Comparison of ENCODE assay signal across 6 mouse cellular contexts in the genomic region with DNA sequence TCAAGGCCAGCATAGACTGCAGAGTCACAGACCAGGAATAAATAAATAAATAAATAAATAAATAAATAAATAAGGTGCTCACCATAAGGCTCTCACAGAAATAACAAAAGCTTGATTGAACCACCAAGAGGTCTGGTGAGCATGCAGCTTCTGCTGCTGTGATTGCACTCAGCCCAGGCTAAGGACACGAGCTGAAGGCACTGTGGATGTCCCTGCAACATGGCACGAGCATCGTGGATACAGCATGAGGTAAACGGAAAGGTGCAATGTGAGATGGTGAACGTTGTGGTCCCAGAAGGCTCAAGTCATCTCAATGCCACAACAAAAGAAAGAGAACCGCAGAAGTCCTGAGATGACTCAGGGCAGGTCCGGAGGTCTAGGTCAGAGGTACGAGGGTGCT. TPM values are rescaled to one million over a fixed set of nuclear protein-coding genes. Genes with fewer than 3 reads are reported as not detected.
DNase-seq lines count a peak whose midpoint lies in the region; ATAC-seq and TF ChIP-seq lines count a peak whose summit lies in the region.
"Not testable (repeated sequence)": the region's sequence is repeated elsewhere in the genome, so short reads cannot be mapped to it uniquely, and the experiment has no call there.

No protein-coding gene starts in this region.

- H3K9me3 ChIP-seq in CH12.LX (replicated peaks; ENCODE audit: low read length); forebrain, embryonic 11.5 days (ENCODE audit: control insufficient read depth, low read length); hindbrain, postnatal 0 days (ENCODE audit: low read length); midbrain, embryonic 11.5 days (ENCODE audit: control insufficient read depth, low read length); neural tube, embryonic 11.5 days (ENCODE audit: control insufficient read depth, low read length): not testable (repeated sequence)

- dilution Hi-C loops in CH12.LX (cut with MboI; ENCODE audit: extremely low pct_ligation_motif_present, extremely low pct_unique_long_range_greater_than_20kb, low sequenced_read_pairs), result not testable (repeated sequence)

- DNase-seq in CH12.LX (ENCODE audit: extremely low read depth), result not testable (repeated sequence)
- DNase-seq in ES-CJ7 (ENCODE audit: low read depth, low spot score), result peak; percentile 8
- DNase-seq in forebrain, embryonic 11.5 days (ENCODE audit: low spot score), result peak; percentile 46
- DNase-seq in hindbrain, postnatal 0 days (ENCODE audit: low spot score), result peak; percentile 1
- peak; percentile 51 for DNase-seq in midbrain, embryonic 11.5 days (ENCODE audit: low spot score, missing footprints)
- peak; percentile 2 for DNase-seq in neural tube, embryonic 11.5 days (ENCODE audit: low spot score)

- not testable (repeated sequence) for H3K36me3 ChIP-seq in CH12.LX (replicated peaks in 1 of 2; ENCODE audit: control insufficient read depth in 1 of 2, insufficient read depth in 1 of 2, low read length in 1 of 2); forebrain, embryonic 11.5 days (ENCODE audit: control insufficient read depth, insufficient read depth, low read length); hindbrain, postnatal 0 days (ENCODE audit: insufficient read depth, low read length); midbrain, embryonic 11.5 days (ENCODE audit: control insufficient read depth, insufficient read depth, low read length); neural tube, embryonic 11.5 days (ENCODE audit: control insufficient read depth, insufficient read depth, low read length)

- not testable (repeated sequence) for H3K4me2 ChIP-seq in CH12.LX (ENCODE audit: insufficient read depth, low read depth, poor library complexity, severe bottlenecking); forebrain, embryonic 11.5 days (ENCODE audit: low read depth, low read length, severe bottlenecking); hindbrain, postnatal 0 days (ENCODE audit: low read depth, low read length); midbrain, embryonic 11.5 days; neural tube, embryonic 11.5 days (ENCODE audit: low read depth)

- not testable (repeated sequence) for H3K27me3 ChIP-seq in CH12.LX (replicated peaks); forebrain, embryonic 11.5 days (ENCODE audit: control insufficient read depth, insufficient read depth, low read length); hindbrain, postnatal 0 days (ENCODE audit: insufficient read depth, low read length); midbrain, embryonic 11.5 days (ENCODE audit: control insufficient read depth, insufficient read depth, low read length); neural tube, embryonic 11.5 days (ENCODE audit: control insufficient read depth, insufficient read depth, low read length)

- TF ChIP-seq POLR2A in CH12.LX (IDR thresholded peaks at IDR 0.05; ENCODE audit: low read depth, low read length), result not testable (repeated sequence)

- H3K79me2 ChIP-seq in CH12.LX (replicated peaks; ENCODE audit: control insufficient read depth, extremely low read depth, insufficient read depth, poor library complexity, severe bottlenecking), result not testable (repeated sequence)

- not testable (repeated sequence) for H3K27ac ChIP-seq in CH12.LX (ENCODE audit: insufficient read depth, low read depth); forebrain, embryonic 11.5 days (ENCODE audit: low read depth, low read length); hindbrain, postnatal 0 days; midbrain, embryonic 11.5 days (ENCODE audit: low read depth, low read length); neural tube, embryonic 11.5 days (ENCODE audit: low read depth, low read length)

- not testable (repeated sequence) for H3K9ac ChIP-seq in CH12.LX (ENCODE audit: insufficient read depth, low read depth); forebrain, embryonic 11.5 days (ENCODE audit: low read length); hindbrain, postnatal 0 days (replicated peaks; ENCODE audit: low read length); midbrain, embryonic 11.5 days (ENCODE audit: low read length); neural tube, embryonic 11.5 days (ENCODE audit: low read length)

- not testable (repeated sequence) for TF ChIP-seq CTCF in CH12.LX (conservative IDR thresholded peaks at IDR 0.05 in 1 of 2, IDR thresholded peaks at IDR 0.05 in 1 of 2; ENCODE audit: low read depth in 2 of 2, low read length in 2 of 2); hindbrain, postnatal 0 days (IDR thresholded peaks at IDR 0.05; ENCODE audit: low read depth)

- not testable (repeated sequence) for H3K4me1 ChIP-seq in CH12.LX (ENCODE audit: control insufficient read depth in 1 of 2, insufficient read depth in 2 of 2); forebrain, embryonic 11.5 days (replicated peaks; ENCODE audit: control insufficient read depth, insufficient read depth, low read length); hindbrain, postnatal 0 days (ENCODE audit: insufficient read depth, low read length); midbrain, embryonic 11.5 days (ENCODE audit: control insufficient read depth, insufficient read depth, low read length); neural tube, embryonic 11.5 days (ENCODE audit: control insufficient read depth, insufficient read depth, low read length)

- ATAC-seq in forebrain, embryonic 11.5 days (replicated peaks; ENCODE audit: low FRiP score); hindbrain, postnatal 0 days; midbrain, embryonic 11.5 days (ENCODE audit: low FRiP score); neural tube, embryonic 11.5 days (ENCODE audit: insufficient read depth, low FRiP score, low TSS enrichment): not testable (repeated sequence)

- H3K4me3 ChIP-seq in CH12.LX (replicated peaks in 1 of 3; ENCODE audit: low read depth in 2 of 3, low read length in 2 of 3, poor library complexity in 1 of 3); forebrain, embryonic 11.5 days (ENCODE audit: low read depth, low read length); hindbrain, postnatal 0 days (ENCODE audit: low read length); midbrain, embryonic 11.5 days (ENCODE audit: low read depth, low read length); neural tube, embryonic 11.5 days (ENCODE audit: low read depth, low read length): not testable (repeated sequence)

- in situ Hi-C loops in CH12.LX (cut with MboI; ENCODE audit: low pct_ligation_motif_present, low pct_unique_long_range_greater_than_20kb, low sequenced_read_pairs), result not testable (repeated sequence)

- not testable (repeated sequence) for TF ChIP-seq RAD21 in CH12.LX (IDR thresholded peaks at IDR 0.05; ENCODE audit: low read depth, low read length)

- WGBS in forebrain, embryonic 11.5 days, result 86% methylated on average over 7 of the region's 8 CpGs
- WGBS in hindbrain, postnatal 0 days, result 94% methylated on average over 6 of the region's 8 CpGs
- WGBS in midbrain, embryonic 11.5 days, result 83% methylated on average over 7 of the region's 8 CpGs
- 89% methylated on average over 7 of the region's 8 CpGs for WGBS in neural tube, embryonic 11.5 days

- not testable (repeated sequence) for TF ChIP-seq EP300 in CH12.LX (IDR thresholded peaks at IDR 0.05; ENCODE audit: low read length)

TF ChIP-seq in CH12.LX, 34 proteins besides CTCF, POLR2A, EP300 and RAD21:
- TF ChIP-seq JUN (IDR thresholded peaks at IDR 0.05; ENCODE audit: insufficient read depth, low read depth, low read length), result 0 out of 2 replicates have a peak, but pooled peaks have one; percentile 19
- peak; percentile 59; the same call in 1 of the 2 replicates for TF ChIP-seq BHLHE40 (IDR thresholded peaks at IDR 0.05; ENCODE audit: low read depth, low read length)
- TF ChIP-seq IRF4 (IDR thresholded peaks at IDR 0.05; ENCODE audit: low read depth, low read length), result peak; percentile 40; the same call in 1 of the 2 replicates
TF ChIP-seq in CH12.LX: peak in this region for 3; not testable (repeated sequence) for 31.

RNA-seq across cellular contexts. Expression of a gene that starts 52.3 kb away (rescaled TPM):
- total RNA-seq in CH12.LX (2012; rRNA removed) (338 and 389 TPM in 2 replicates), CH12.LX (2014; rRNA removed) (542 and 607 TPM in 2 replicates)
- polyA plus RNA-seq in CH12.LX (2012; ENCODE audit: insufficient read length, low read depth), result 287 and 371 TPM in 2 replicates
- 530 and 544 TPM in 2 replicates for polyA plus RNA-seq in forebrain, embryonic 11.5 days (2014; fragmentation: Nextera tagmentation; extraction: Ambion mirVana)
- 392 and 457 TPM in 2 replicates for total RNA-seq in hindbrain, postnatal 0 days (2014; rRNA removed)
- 1,203 and 1,233 TPM in 2 replicates for polyA plus RNA-seq in hindbrain, postnatal 0 days (2015; fragmentation: Nextera tagmentation; extraction: Ambion mirVana)
- 673 and 680 TPM in 2 replicates for polyA plus RNA-seq in midbrain, embryonic 11.5 days (2014; fragmentation: Nextera tagmentation; extraction: Ambion mirVana)
- 845 and 923 TPM in 2 replicates for polyA plus RNA-seq in neural tube, embryonic 11.5 days (2014; fragmentation: Nextera tagmentation; extraction: Ambion mirVana)
